Mouse (Mus musculus): Measurements from ENCODE around the gene Tfip11.

DNA sequence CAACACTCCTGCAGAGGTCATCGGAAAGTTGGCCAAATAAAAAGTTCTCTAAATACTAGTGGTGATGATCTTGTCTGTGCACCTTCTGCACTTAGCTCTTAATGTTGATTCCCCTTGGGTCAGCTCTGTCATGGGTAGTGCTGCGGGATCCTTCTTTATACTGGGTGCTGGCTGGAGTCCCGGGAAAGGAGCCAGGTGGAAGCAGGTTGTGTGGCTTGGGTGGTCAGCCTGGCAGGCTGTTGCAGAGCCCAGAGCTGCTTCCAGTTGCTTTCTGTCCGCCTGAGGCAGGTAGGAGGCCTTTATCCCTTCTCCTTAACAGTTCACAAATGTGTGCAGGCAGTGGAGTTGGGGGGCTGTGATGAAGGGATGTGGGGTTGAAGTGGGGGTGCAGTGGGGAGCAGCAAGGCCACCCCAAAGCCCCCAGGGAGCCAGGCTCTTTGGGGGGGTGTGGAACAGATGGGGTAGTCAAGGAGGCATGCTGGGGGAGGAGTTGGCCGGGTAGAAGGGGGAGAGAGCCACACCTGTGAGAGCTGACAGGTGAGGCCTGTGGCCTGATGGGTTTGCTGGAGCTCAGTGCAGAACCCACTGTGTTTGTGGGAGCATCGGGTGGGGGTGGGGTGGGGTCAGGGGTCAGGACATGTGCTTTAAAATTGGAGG is 43.9 kb upstream of the Tfip11 start:
- TF ChIP-seq POLR2A (IDR thresholded peaks at IDR 0.05; ENCODE audit: extremely low read depth, insufficient read depth, low read length) (no peak), CTCF (IDR thresholded peaks at IDR 0.05; ENCODE audit: low read depth, low read length) (no peak)
